Mouse (Mus musculus): ENCODE results near the gene Opa3. TPM values are rescaled to one million over a fixed set of nuclear protein-coding genes. Genes with fewer than 3 reads are reported as not detected.

Opa3 gene
- polyA plus RNA-seq, 1 experiment from 2014 or later, result 40.5 TPM

- Histone ChIP-seq H3K9me3 (no peaks in the 10 kb centered on the region), H3K36me3 (peaks cover 70% of the 10 kb centered on the region), H3K9ac (replicated peaks) (peak overlapping the region; percentile 49; the same call in 1 of the 2 replicates), H3K4me3 (replicated peaks) (peak overlapping the region; percentile 12), H3K4me2 (replicated peaks) (peak overlapping the region; percentile 43), H3K4me1 (replicated peaks) (peaks cover 20% of the 10 kb centered on the region), H3K27me3 (no peaks in the 10 kb centered on the region), H3K27ac (peak overlapping the region; percentile 65)
- 3% methylated on average over 20 of the region's 20 CpGs for WGBS
- peak; percentile 21; the same call in 1 of the 2 replicates for ATAC-seq
These were observed 62.9 kb downstream of the Opa3 start for GRCm38 (mm10) chr7:19290969-19291596.

GRCm38 (mm10) chr7:19295503-19296185 is 67.5 kb downstream of the Opa3 start:
- peak overlapping the region; percentile 51; the same call in 1 of the 2 replicates for H3K9ac ChIP-seq (replicated peaks)
- H3K9me3 ChIP-seq, result no peaks in the 10 kb centered on the region
- H3K27ac ChIP-seq, result 0 out of 2 replicates have a peak overlapping the region, but pooled peaks have one; percentile 9
- peaks cover 16% of the 10 kb centered on the region for H3K4me1 ChIP-seq (replicated peaks)
- H3K4me2 ChIP-seq (replicated peaks), result peak overlapping the region; percentile 37; the same call in 1 of the 2 replicates
- peak overlapping the region; percentile 21 for H3K4me3 ChIP-seq (replicated peaks)
- ATAC-seq, result peak; percentile 76
- H3K36me3 ChIP-seq, result peaks cover 37% of the 10 kb centered on the region
- no peaks in the 10 kb centered on the region for H3K27me3 ChIP-seq
- 17% methylated on average over 20 of the region's 22 CpGs for WGBS

- no peak overlapping the region for H3K9ac ChIP-seq (replicated peaks)
- WGBS, result 90% methylated on average over 6 of the region's 6 CpGs
- ATAC-seq, result no peak
- H3K9me3 ChIP-seq, result no peaks in the 10 kb centered on the region
- peaks cover 14% of the 10 kb centered on the region for H3K4me1 ChIP-seq (replicated peaks)
- peaks cover 6% of the 10 kb centered on the region for H3K27me3 ChIP-seq
- H3K4me2 ChIP-seq (replicated peaks), result no peak overlapping the region
- H3K27ac ChIP-seq, result no peak overlapping the region
- peaks cover 34% of the 10 kb centered on the region for H3K36me3 ChIP-seq
- H3K4me3 ChIP-seq (replicated peaks), result no peak overlapping the region
These were observed 68.9 kb downstream of the Opa3 start for GRCm38 (mm10) chr7:19297034-19297433.

- 92% methylated on average over 5 of the region's 5 CpGs for WGBS
- H3K9ac ChIP-seq (replicated peaks), result no peak overlapping the region
- no peak overlapping the region for H3K4me2 ChIP-seq (replicated peaks)
- no peak for ATAC-seq
- no peak overlapping the region for H3K27ac ChIP-seq
- peaks cover 14% of the 10 kb centered on the region for H3K27me3 ChIP-seq
- peaks cover 33% of the 10 kb centered on the region for H3K36me3 ChIP-seq
- H3K4me3 ChIP-seq (replicated peaks), result no peak overlapping the region
- no peaks in the 10 kb centered on the region for H3K9me3 ChIP-seq
- peaks cover 18% of the 10 kb centered on the region for H3K4me1 ChIP-seq (replicated peaks)
These were observed 69.7 kb downstream of the Opa3 start for GRCm38 (mm10) chr7:19297794-19298193.

- H3K4me3 ChIP-seq (replicated peaks), result no peak overlapping the region
- H3K4me2 ChIP-seq (replicated peaks), result no peak overlapping the region
- ATAC-seq, result no peak
- no peak overlapping the region for H3K27ac ChIP-seq
- no peak overlapping the region for H3K9ac ChIP-seq (replicated peaks)
- H3K36me3 ChIP-seq, result peaks cover 19% of the 10 kb centered on the region
- peaks cover 28% of the 10 kb centered on the region for H3K27me3 ChIP-seq
- peaks cover 27% of the 10 kb centered on the region for H3K4me1 ChIP-seq (replicated peaks)
- no peaks in the 10 kb centered on the region for H3K9me3 ChIP-seq
- 22% methylated on average over 3 of the region's 3 CpGs for WGBS
These were observed 71.1 kb downstream of the Opa3 start for GRCm38 (mm10) chr7:19299194-19299593.

GRCm38 (mm10) chr7:19300501-19301421 is 72.6 kb downstream of the Opa3 start:
- H3K4me1 ChIP-seq (replicated peaks), result peaks cover 36% of the 10 kb centered on the region
- H3K9me3 ChIP-seq, result no peaks in the 10 kb centered on the region
- H3K27me3 ChIP-seq, result peaks cover 44% of the 10 kb centered on the region
- under 1% methylated on average over 29 of the region's 29 CpGs for WGBS
- H3K4me3 ChIP-seq (replicated peaks), result peak overlapping the region; percentile 46
- ATAC-seq, result peak; percentile 76
- no peak overlapping the region for H3K27ac ChIP-seq
- peak overlapping the region; percentile 65 for H3K4me2 ChIP-seq (replicated peaks)
- H3K36me3 ChIP-seq, result 0 out of 2 replicates have a peak, but pooled peaks cover 4% of the 10 kb centered on the region
- H3K9ac ChIP-seq (replicated peaks), result 0 out of 2 replicates have a peak overlapping the region, but pooled peaks have one; percentile 7

- ATAC-seq, result no peak
- peak overlapping the region; percentile 53 for H3K9ac ChIP-seq (replicated peaks)
These were observed 73.5 kb downstream of the Opa3 start for GRCm38 (mm10) chr7:19301461-19302263.

GRCm38 (mm10) chr7:19302264-19303045 is 74.3 kb downstream of the Opa3 start:
- Histone ChIP-seq H3K4me3 (replicated peaks) (peak overlapping the region; percentile 46), H3K27me3 (peaks cover 61% of the 10 kb centered on the region), H3K36me3 (no peaks in the 10 kb centered on the region), H3K4me1 (replicated peaks) (peaks cover 36% of the 10 kb centered on the region), H3K9ac (replicated peaks) (peak overlapping the region; percentile 53; the same call in 1 of the 2 replicates), H3K4me2 (replicated peaks) (peak overlapping the region; percentile 65), H3K9me3 (no peaks in the 10 kb centered on the region), H3K27ac (no peak overlapping the region)
- ATAC-seq, result no peak
- WGBS, result 47% methylated on average over 13 of the region's 13 CpGs

More at GRCm38 (mm10) chr7:19301461-19302263, 73.5 kb downstream of the Opa3 start:
- no peak overlapping the region for H3K27ac ChIP-seq
- H3K27me3 ChIP-seq, result peaks cover 53% of the 10 kb centered on the region
- H3K9me3 ChIP-seq, result no peaks in the 10 kb centered on the region
- no peaks in the 10 kb centered on the region for H3K36me3 ChIP-seq
- H3K4me1 ChIP-seq (replicated peaks), result peaks cover 36% of the 10 kb centered on the region
- peak overlapping the region; percentile 46 for H3K4me3 ChIP-seq (replicated peaks)
- peak overlapping the region; percentile 65 for H3K4me2 ChIP-seq (replicated peaks)
- WGBS, result 10% methylated on average over 16 of the region's 16 CpGs

GRCm38 (mm10) chr7:19303046-19303305 is 74.8 kb downstream of the Opa3 start:
- no peaks in the 10 kb centered on the region for H3K9me3 ChIP-seq
- no peak overlapping the region for H3K9ac ChIP-seq (replicated peaks)
- no peak for ATAC-seq
- no peak overlapping the region for H3K27ac ChIP-seq
- H3K4me3 ChIP-seq (replicated peaks), result no peak overlapping the region
- peaks cover 40% of the 10 kb centered on the region for H3K4me1 ChIP-seq (replicated peaks)
- no peak overlapping the region for H3K4me2 ChIP-seq (replicated peaks)
- 76% methylated on average over 12 of the region's 12 CpGs for WGBS
- H3K36me3 ChIP-seq, result no peaks in the 10 kb centered on the region
- H3K27me3 ChIP-seq, result peaks cover 61% of the 10 kb centered on the region

GRCm38 (mm10) chr7:19303770-19304169 is 75.6 kb downstream of the Opa3 start:
- H3K27me3 ChIP-seq, result peaks cover 61% of the 10 kb centered on the region

More at GRCm38 (mm10) chr7:19303770-19304169, 75.6 kb downstream of the Opa3 start:
- Histone ChIP-seq H3K9ac (replicated peaks) (0 out of 2 replicates have a peak overlapping the region, but pooled peaks have one; percentile 41), H3K4me1 (replicated peaks) (peaks cover 44% of the 10 kb centered on the region), H3K4me2 (replicated peaks) (peak overlapping the region; percentile 54), H3K36me3 (no peaks in the 10 kb centered on the region), H3K27ac (no peak overlapping the region), H3K4me3 (replicated peaks) (peak overlapping the region; percentile 32), H3K9me3 (no peaks in the 10 kb centered on the region)
- 1% methylated on average over 16 of the region's 16 CpGs for WGBS
- ATAC-seq, result no peak
